Mouse (Mus musculus): Measurements from ENCODE around the gene Vpreb1. TPM values are rescaled to one million over a fixed set of nuclear protein-coding genes. Genes with fewer than 3 reads are reported as not detected.
A peak's percentile ranks its signal among the peaks of the same experiment; 100 is the strongest.

The Vpreb1 gene
- polyA plus RNA-seq (2015; fragmentation: Nextera tagmentation; extraction: Ambion mirVana): 3.0 and 4.4 TPM in 2 replicates

DNA sequence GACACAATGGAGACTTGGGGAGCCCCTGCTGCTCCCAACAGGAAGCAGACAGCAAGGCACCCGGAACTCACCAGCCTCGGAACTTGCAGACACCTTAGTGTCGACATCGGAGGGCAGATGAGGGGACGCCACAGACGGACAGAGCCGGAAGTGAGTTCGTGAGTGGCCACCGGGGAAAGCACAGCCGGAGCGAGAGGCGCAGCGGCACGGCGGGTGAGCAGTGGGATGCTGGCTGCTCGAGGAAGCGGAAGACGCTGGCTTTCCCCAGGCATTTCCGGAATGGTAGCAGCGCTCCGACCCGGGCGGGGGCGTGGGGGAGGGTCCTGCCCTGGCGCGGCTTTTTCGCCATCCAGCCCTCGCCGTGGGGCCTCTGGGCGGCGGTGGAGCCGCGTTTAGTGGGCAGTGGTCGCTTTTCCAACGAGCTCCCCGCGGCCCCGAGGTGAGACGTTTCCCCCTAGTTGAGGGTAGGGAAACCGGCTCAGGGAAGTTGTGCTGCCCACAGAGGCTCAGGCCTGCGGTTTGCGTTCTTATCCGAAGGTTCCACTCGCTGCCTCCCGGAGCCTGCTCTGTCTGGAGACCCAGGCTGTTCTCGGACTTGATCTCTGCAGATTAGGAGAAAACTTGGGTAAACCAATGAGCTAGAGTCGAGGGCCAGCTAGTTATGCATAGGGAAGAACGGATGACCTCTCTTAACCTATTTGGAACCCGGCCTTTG is at the start of gene Vpreb1, which contains the start of gene Top3b:
Vpreb1 (minus strand) TSS at position 227 of the 715 bp plus-strand sequence.
Top3b (plus strand) TSS at position 120 of the 715 bp plus-strand sequence.
- under 1% methylated on average over 49 of the region's 49 CpGs for WGBS
- peak; percentile 97 for ATAC-seq
- Histone ChIP-seq H3K4me2 (ENCODE audit: low read length) (peak within 1 kb of the TSS; percentile 75), H3K9ac (replicated peaks; ENCODE audit: low read depth, low read length) (peak within 1 kb of the TSS; percentile 80), H3K4me3 (replicated peaks; ENCODE audit: low read length) (peak within 1 kb of the TSS; percentile 74), H3K27ac (ENCODE audit: low read length) (peak within 1 kb of the TSS; percentile 92), H3K36me3 (ENCODE audit: control insufficient read depth, insufficient read depth) (peaks cover 1% of the 10 kb centered on the region), H3K27me3 (replicated peaks; ENCODE audit: control insufficient read depth, insufficient read depth, low read length) (no peaks in the 10 kb centered on the region), H3K4me1 (replicated peaks; ENCODE audit: control insufficient read depth, insufficient read depth, low read length) (peaks cover 10% of the 10 kb centered on the region), H3K9me3 (ENCODE audit: control insufficient read depth, low read length) (no peaks in the 10 kb centered on the region)

GRCm38 (mm10) chr16:16918441-16919117 is 47.9 kb upstream of the Vpreb1 start:
- H3K4me2 ChIP-seq (ENCODE audit: low read length): no peak overlapping the region
- WGBS: 92% methylated on average over 7 of the region's 7 CpGs

DNA sequence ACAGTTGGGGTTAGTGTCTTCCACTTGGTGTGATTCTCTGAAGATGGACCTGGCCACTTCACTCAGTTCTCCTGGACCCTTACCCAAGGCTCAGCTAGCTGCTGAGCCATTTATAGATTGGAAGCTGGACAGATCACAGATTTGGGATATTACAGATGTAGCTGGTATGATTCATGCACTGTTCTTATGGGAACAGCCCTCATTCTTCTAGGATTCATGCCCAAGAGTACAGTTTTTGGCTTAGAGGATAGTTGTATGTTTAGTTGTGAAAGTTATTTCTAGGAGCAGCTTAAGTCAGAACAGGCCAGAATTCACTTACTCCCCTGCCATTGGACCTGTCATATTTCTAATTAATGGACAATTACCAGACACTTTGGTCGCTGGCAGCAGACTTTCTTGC is 42.8 kb upstream of the Vpreb1 start:
- no peak overlapping the region for H3K4me3 ChIP-seq (replicated peaks; ENCODE audit: low read length)
- H3K4me2 ChIP-seq (ENCODE audit: low read length): no peak overlapping the region
- H3K9ac ChIP-seq (replicated peaks; ENCODE audit: low read depth, low read length): no peak overlapping the region
- peaks cover 30% of the 10 kb centered on the region for H3K36me3 ChIP-seq (ENCODE audit: control insufficient read depth, insufficient read depth)
- no peak overlapping the region for H3K27ac ChIP-seq (ENCODE audit: low read length)
- peaks cover 4% of the 10 kb centered on the region for H3K4me1 ChIP-seq (replicated peaks; ENCODE audit: control insufficient read depth, insufficient read depth, low read length)
- no peaks in the 10 kb centered on the region for H3K9me3 ChIP-seq (ENCODE audit: control insufficient read depth, low read length)
- H3K27me3 ChIP-seq (replicated peaks; ENCODE audit: control insufficient read depth, insufficient read depth, low read length): no peaks in the 10 kb centered on the region
- WGBS: 74% methylated on average over 1 of the region's 1 CpGs
- ATAC-seq: no peak

More at GRCm38 (mm10) chr16:16918441-16919117, 47.9 kb upstream of the Vpreb1 start:
- H3K9ac ChIP-seq (replicated peaks; ENCODE audit: low read depth, low read length): no peak overlapping the region
- no peaks in the 10 kb centered on the region for H3K27me3 ChIP-seq (replicated peaks; ENCODE audit: control insufficient read depth, insufficient read depth, low read length)
- no peaks in the 10 kb centered on the region for H3K9me3 ChIP-seq (ENCODE audit: control insufficient read depth, low read length)
- H3K36me3 ChIP-seq (ENCODE audit: control insufficient read depth, insufficient read depth): peaks cover 35% of the 10 kb centered on the region
- H3K4me3 ChIP-seq (replicated peaks; ENCODE audit: low read length): no peak overlapping the region
- no peak overlapping the region for H3K27ac ChIP-seq (ENCODE audit: low read length)
- no peaks in the 10 kb centered on the region for H3K4me1 ChIP-seq (replicated peaks; ENCODE audit: control insufficient read depth, insufficient read depth, low read length)
- ATAC-seq: no peak

DNA sequence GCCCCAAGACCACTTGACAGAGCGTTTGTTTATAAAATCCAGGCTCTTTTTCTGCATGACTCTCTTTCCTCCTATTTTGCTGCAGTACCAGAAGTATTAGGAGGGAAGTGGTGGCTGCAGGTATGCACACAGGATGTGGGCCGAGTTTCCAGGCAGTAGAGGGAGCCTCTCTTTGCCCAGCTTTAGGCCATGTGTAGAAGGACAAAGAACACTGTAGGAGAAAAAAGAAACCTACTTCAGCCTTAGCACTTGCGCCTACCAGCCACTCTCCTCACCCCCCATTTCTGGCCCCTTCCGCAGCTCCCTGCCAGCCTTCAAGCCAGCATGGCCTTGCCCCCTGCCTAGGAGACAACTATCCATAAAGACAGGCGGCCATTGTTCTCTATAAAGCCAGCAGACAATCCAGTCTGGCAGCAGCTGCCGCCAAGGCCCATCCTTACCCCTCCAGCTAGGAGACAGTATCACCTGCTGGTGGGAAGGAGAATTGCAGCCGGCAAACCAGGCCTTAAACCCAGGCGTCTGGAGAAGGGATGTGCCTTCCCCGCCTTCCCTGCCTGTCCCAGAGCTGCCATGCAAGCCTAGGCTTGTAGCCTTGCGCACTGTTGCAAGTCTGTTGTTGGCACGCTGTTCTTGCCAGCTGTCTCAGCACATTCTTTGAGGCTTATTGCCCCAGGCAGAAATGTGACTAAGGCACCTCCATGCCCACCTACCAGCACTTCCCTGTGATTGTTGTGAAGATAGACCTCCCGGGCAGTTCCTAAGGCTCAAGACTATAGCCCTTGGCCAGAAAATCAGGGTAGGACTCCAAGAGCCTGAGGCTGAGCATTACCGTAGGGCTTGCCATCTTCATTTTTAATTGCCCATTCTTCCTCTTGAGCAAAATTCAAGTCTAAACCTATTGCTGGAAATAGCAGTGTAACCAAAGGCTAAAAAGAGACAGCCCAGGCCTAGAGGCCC is 41.3 kb upstream of the Vpreb1 start:
- Histone ChIP-seq H3K4me3 (replicated peaks; ENCODE audit: low read length) (no peak overlapping the region), H3K4me1 (replicated peaks; ENCODE audit: control insufficient read depth, insufficient read depth, low read length) (peaks cover 4% of the 10 kb centered on the region), H3K27me3 (replicated peaks; ENCODE audit: control insufficient read depth, insufficient read depth, low read length) (no peaks in the 10 kb centered on the region), H3K9me3 (ENCODE audit: control insufficient read depth, low read length) (no peaks in the 10 kb centered on the region), H3K36me3 (ENCODE audit: control insufficient read depth, insufficient read depth) (peaks cover 15% of the 10 kb centered on the region), H3K9ac (replicated peaks; ENCODE audit: low read depth, low read length) (peak overlapping the region; percentile 40; the same call in 1 of the 2 replicates), H3K4me2 (ENCODE audit: low read length) (no peak overlapping the region), H3K27ac (ENCODE audit: low read length) (peak overlapping the region; percentile 80)
- WGBS: 24% methylated on average over 13 of the region's 13 CpGs
- ATAC-seq: peak; percentile 88

DNA sequence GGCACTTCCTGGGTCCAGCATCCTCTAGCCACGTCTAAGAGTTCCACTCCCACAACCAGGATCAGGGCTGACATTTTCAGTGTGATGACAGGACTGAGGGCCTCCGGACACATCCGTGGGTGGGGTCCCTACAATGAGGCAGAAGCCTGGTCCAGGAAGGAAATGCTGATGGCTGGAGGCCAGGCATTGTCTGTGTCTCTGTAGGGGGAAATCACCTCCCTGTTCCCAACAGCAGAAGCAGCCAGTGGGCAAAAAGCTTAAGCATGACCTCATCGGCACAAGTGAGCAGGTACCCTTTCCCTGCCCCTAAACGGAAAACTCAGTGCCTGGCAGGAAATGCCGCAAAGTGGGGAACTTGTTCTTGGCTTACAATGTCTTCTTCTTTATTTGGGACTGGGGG is 37.2 kb upstream of the Vpreb1 start:
- no peak for ATAC-seq
- H3K27me3 ChIP-seq (replicated peaks; ENCODE audit: control insufficient read depth, insufficient read depth, low read length): no peaks in the 10 kb centered on the region
- H3K4me1 ChIP-seq (replicated peaks; ENCODE audit: control insufficient read depth, insufficient read depth, low read length): peaks cover 4% of the 10 kb centered on the region
- no peak overlapping the region for H3K4me3 ChIP-seq (replicated peaks; ENCODE audit: low read length)
- H3K36me3 ChIP-seq (ENCODE audit: control insufficient read depth, insufficient read depth): peaks cover 15% of the 10 kb centered on the region; the same call in 1 of the 2 replicates
- no peaks in the 10 kb centered on the region for H3K9me3 ChIP-seq (ENCODE audit: control insufficient read depth, low read length)
- no peak overlapping the region for H3K9ac ChIP-seq (replicated peaks; ENCODE audit: low read depth, low read length)
- WGBS: 77% methylated on average over 6 of the region's 6 CpGs
- H3K4me2 ChIP-seq (ENCODE audit: low read length): no peak overlapping the region
- H3K27ac ChIP-seq (ENCODE audit: low read length): no peak overlapping the region

DNA sequence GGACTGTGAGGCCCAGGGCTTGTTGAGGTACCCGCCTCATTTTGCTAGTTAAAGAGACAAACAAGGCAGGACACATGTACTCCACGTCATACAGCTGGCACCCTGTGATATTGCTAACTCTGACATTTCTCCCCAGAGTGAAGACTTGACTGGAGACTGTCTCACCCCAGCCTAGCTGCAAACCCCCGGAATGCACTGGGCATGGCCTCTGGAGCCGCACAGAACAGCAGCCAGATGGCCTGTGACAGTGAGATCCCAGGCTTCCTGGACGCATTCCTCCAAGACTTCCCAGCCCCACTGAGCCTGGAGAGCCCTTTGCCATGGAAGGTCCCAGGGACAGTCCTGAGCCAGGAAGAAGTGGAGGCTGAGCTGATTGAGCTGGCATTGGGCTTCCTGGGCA is 32.5 kb upstream of the Vpreb1 start:
- Histone ChIP-seq H3K4me3 (replicated peaks; ENCODE audit: low read length) (no peak overlapping the region), H3K27ac (ENCODE audit: low read length) (no peak overlapping the region), H3K36me3 (ENCODE audit: control insufficient read depth, insufficient read depth) (peaks cover 6% of the 10 kb centered on the region; the same call in 1 of the 2 replicates), H3K9me3 (ENCODE audit: control insufficient read depth, low read length) (no peaks in the 10 kb centered on the region), H3K27me3 (replicated peaks; ENCODE audit: control insufficient read depth, insufficient read depth, low read length) (no peaks in the 10 kb centered on the region), H3K4me2 (ENCODE audit: low read length) (no peak overlapping the region), H3K9ac (replicated peaks; ENCODE audit: low read depth, low read length) (no peak overlapping the region), H3K4me1 (replicated peaks; ENCODE audit: control insufficient read depth, insufficient read depth, low read length) (no peaks in the 10 kb centered on the region)
- ATAC-seq: no peak
- 95% methylated on average over 5 of the region's 5 CpGs for WGBS

DNA sequence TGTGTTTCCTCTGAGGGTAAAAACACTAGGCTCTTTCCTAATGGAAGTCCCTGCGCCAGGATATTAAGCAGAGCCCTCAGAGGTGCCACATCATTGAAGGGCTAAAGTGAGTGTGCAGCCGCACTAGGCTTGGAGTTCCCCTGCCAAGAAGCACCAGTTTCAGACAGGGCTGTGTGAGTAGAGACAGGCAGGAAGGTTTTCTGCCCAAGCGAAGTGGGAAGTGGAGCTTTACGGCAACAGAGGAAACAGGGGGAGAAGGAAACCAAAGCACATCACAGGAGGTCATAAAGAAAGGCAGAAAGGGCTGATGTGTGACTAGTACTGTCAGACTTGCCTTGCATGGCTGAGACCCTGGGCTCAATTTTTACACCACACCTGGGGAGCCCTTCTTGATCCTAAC is 31.7 kb upstream of the Vpreb1 start:
- 90% methylated on average over 4 of the region's 4 CpGs for whole genome bisulfite sequencing
- ATAC-seq: no peak
- Histone ChIP-seq H3K36me3 (ENCODE audit: control insufficient read depth, insufficient read depth) (peaks cover 6% of the 10 kb centered on the region; the same call in 1 of the 2 replicates), H3K9ac (replicated peaks; ENCODE audit: low read depth, low read length) (no peak overlapping the region), H3K4me3 (replicated peaks; ENCODE audit: low read length) (no peak overlapping the region), H3K27ac (ENCODE audit: low read length) (no peak overlapping the region), H3K4me1 (replicated peaks; ENCODE audit: control insufficient read depth, insufficient read depth, low read length) (peaks cover 6% of the 10 kb centered on the region), H3K27me3 (replicated peaks; ENCODE audit: control insufficient read depth, insufficient read depth, low read length) (no peaks in the 10 kb centered on the region), H3K4me2 (ENCODE audit: low read length) (no peak overlapping the region), H3K9me3 (ENCODE audit: control insufficient read depth, low read length) (no peaks in the 10 kb centered on the region)

- Histone ChIP-seq H3K27ac (ENCODE audit: low read length) (peak overlapping the region; percentile 38; the same call in 1 of the 2 replicates), H3K9me3 (ENCODE audit: control insufficient read depth, low read length) (no peaks in the 10 kb centered on the region), H3K4me1 (replicated peaks; ENCODE audit: control insufficient read depth, insufficient read depth, low read length) (peaks cover 16% of the 10 kb centered on the region), H3K4me2 (ENCODE audit: low read length) (peak overlapping the region; percentile 87), H3K27me3 (replicated peaks; ENCODE audit: control insufficient read depth, insufficient read depth, low read length) (no peaks in the 10 kb centered on the region), H3K36me3 (ENCODE audit: control insufficient read depth, insufficient read depth) (peaks cover 8% of the 10 kb centered on the region; the same call in 1 of the 2 replicates), H3K9ac (replicated peaks; ENCODE audit: low read depth, low read length) (peak overlapping the region; percentile 68), H3K4me3 (replicated peaks; ENCODE audit: low read length) (peak overlapping the region; percentile 71)
- WGBS: 20% methylated on average over 10 of the region's 10 CpGs
- ATAC-seq: no peak; the same call in 1 of the 2 replicates
Observed at GRCm38 (mm10) chr16:16897056-16897584, 26.5 kb upstream of the Vpreb1 start.

Measured in forebrain, embryonic 16.5 days (tissue).